Mouse (Mus musculus) heart, adult 2 months (tissue): Measurements from ENCODE around the gene Tenm3. TPM values are rescaled to one million over a fixed set of nuclear protein-coding genes. Genes with fewer than 3 reads are reported as not detected.

Source experiments
- DNase-seq, 2 experiments: peaks; one replicate each; pipeline ENCODE4 v3.0.0; 2021
- H3K27ac ChIP-seq: fragments of 200-600 bp; 2 replicates; pipeline ENCODE4 v1.8.1; 2022
- H3K27me3 ChIP-seq: fragments of 200-500 bp; 2 replicates; pipeline ENCODE4 v1.6.1; 2012; ENCODE audit warnings: mild to moderate bottlenecking, low read length, inconsistent platforms, mixed read lengths; ENCODE audit not compliant: control insufficient read depth, insufficient read depth
- H3K36me3 ChIP-seq: fragments of 200-500 bp; 2 replicates; pipeline ENCODE4 v1.6.1; 2012; ENCODE audit warnings: low read length, inconsistent platforms; ENCODE audit not compliant: control insufficient read depth, insufficient read depth
- H3K4me1 ChIP-seq: fragments of 200-500 bp; 2 replicates; pipeline ENCODE4 v1.6.1; 2011; ENCODE audit warnings: low read length; ENCODE audit not compliant: control insufficient read depth, insufficient read depth
- H3K4me3 ChIP-seq: fragments of 200-600 bp; 2 replicates; pipeline ENCODE4 v1.8.1; 2022
- H3K79me2 ChIP-seq: fragments of 200-500 bp; replicated peaks from 2 replicates; pipeline ENCODE4 v1.6.1; 2012; ENCODE audit warnings: mild to moderate bottlenecking, inconsistent platforms, low read length, moderate library complexity, mixed read lengths; ENCODE audit not compliant: control insufficient read depth, insufficient read depth
- H3K9ac ChIP-seq: fragments of 200-500 bp; 2 replicates; pipeline ENCODE4 v1.6.1; 2012; ENCODE audit warnings: low read depth, mild to moderate bottlenecking, control low read depth, inconsistent platforms, low read length, mixed read lengths
- CTCF ChIP-seq: fragments of 200-600 bp; IDR thresholded peaks from 2 replicates; pipeline ENCODE4 v1.8.1; 2022; ENCODE audit warnings: antibody characterized with exemption, mild to moderate bottlenecking, moderate library complexity
- EP300 ChIP-seq: fragments of 200-500 bp; IDR thresholded peaks from 2 replicates; pipeline ENCODE4 v1.6.1; 2011; ENCODE audit warnings: low read depth, low read length, control low read depth; ENCODE audit not compliant: insufficient read depth
- POLR2A ChIP-seq: fragments of 200-500 bp; IDR thresholded peaks from 2 replicates; pipeline ENCODE4 v1.6.1; 2011; ENCODE audit warnings: mild to moderate bottlenecking, low read depth, low read length, control low read depth; ENCODE audit not compliant: insufficient read depth
- WGBS: fragments of 180-500 bp; shearing (Covaris S2); methylation state at CpG from one replicate; pipeline ENCODE4 v1.1.7; 2018; 5-methylcytosine and 5-hydroxymethylcytosine counted together
- intact Hi-C: fragments of 180-260 bp; cut with DNase I; formaldehyde crosslinking; loops from one replicate; pipeline ENCODE4 v1.15.1; 2025
- polyA plus RNA-seq: library from polyadenylated mRNA; depleted of rRNA; stranded (reverse); fragments of >200 nt; gene quantifications from 2 replicates; pipeline ENCODE4 v1.2.3, GENCODE M21; 2012
- total RNA-seq, 2 experiments: library from RNA; stranded (reverse); gene quantifications; 2 replicates each; pipeline ENCODE4 v1.2.3; 2021

Tenm3 gene
- total and polyA plus RNA-seq, 3 experiments, result 2.0 to 3.8 (median 2.2) TPM

GRCm38 (mm10) chr8:48803070-48803469, 40.7 kb downstream of the Tenm3 start:
- WGBS, result 66% methylated on average over 8 of the region's 8 CpGs
- Histone ChIP-seq H3K36me3 (no peaks in the 10 kb centered on the region), H3K79me2 (no peaks in the 10 kb centered on the region), H3K4me1 (no peaks in the 10 kb centered on the region; the same call in 1 of the 2 replicates), H3K9ac (no peak overlapping the region), H3K27me3 (no peaks in the 10 kb centered on the region), H3K27ac (no peak overlapping the region), H3K4me3 (no peak overlapping the region)
- DNase-seq, result no peak
- TF ChIP-seq EP300 (no peak), POLR2A (no peak), CTCF (no peak)
- intact Hi-C loops, result no loop called here

- 84% methylated on average over 8 of the region's 8 CpGs for WGBS
- Histone ChIP-seq H3K27me3 (no peaks in the 10 kb centered on the region), H3K9ac (no peak overlapping the region), H3K4me1 (no peaks in the 10 kb centered on the region; the same call in 1 of the 2 replicates), H3K4me3 (no peak overlapping the region), H3K36me3 (no peaks in the 10 kb centered on the region), H3K27ac (no peak overlapping the region), H3K79me2 (no peaks in the 10 kb centered on the region)
- DNase-seq, result no peak
- intact Hi-C loops, result no loop called here
- no peak for TF ChIP-seq CTCF
- TF ChIP-seq POLR2A, result no peak
- TF ChIP-seq EP300, result no peak
Observed at GRCm38 (mm10) chr8:48802231-48802630, 41.5 kb downstream of the Tenm3 start.

GRCm38 (mm10) chr8:48797955-48798359, 45.8 kb downstream of the Tenm3 start:
- DNase-seq, result no peak
- intact Hi-C loops, result no loop called here
- H3K79me2 ChIP-seq, result no peaks in the 10 kb centered on the region
- TF ChIP-seq POLR2A (no peak), EP300 (no peak), CTCF (no peak)
- H3K4me3 ChIP-seq, result no peak overlapping the region
- no peaks in the 10 kb centered on the region for H3K27me3 ChIP-seq
- H3K9ac ChIP-seq, result no peak overlapping the region
- no peak overlapping the region for H3K27ac ChIP-seq
- no peaks in the 10 kb centered on the region; the same call in 1 of the 2 replicates for H3K4me1 ChIP-seq
- 73% methylated on average over 5 of the region's 5 CpGs for WGBS
- H3K36me3 ChIP-seq, result no peaks in the 10 kb centered on the region

- Histone ChIP-seq H3K79me2 (no peaks in the 10 kb centered on the region), H3K9ac (no peak overlapping the region), H3K4me3 (no peak overlapping the region), H3K27ac (no peak overlapping the region), H3K4me1 (no peaks in the 10 kb centered on the region), H3K27me3 (no peaks in the 10 kb centered on the region), H3K36me3 (no peaks in the 10 kb centered on the region)
- no peak for TF ChIP-seq EP300
- TF ChIP-seq CTCF, result no peak
- no peak for TF ChIP-seq POLR2A
- WGBS, result 87% methylated on average over 7 of the region's 7 CpGs
- no peak for DNase-seq
- intact Hi-C loops, result no loop called here
Observed at GRCm38 (mm10) chr8:48794285-48794684, 49.5 kb downstream of the Tenm3 start.

- H3K79me2 ChIP-seq, result no peaks in the 10 kb centered on the region
- no peaks in the 10 kb centered on the region for H3K36me3 ChIP-seq
- no peaks in the 10 kb centered on the region for H3K27me3 ChIP-seq
- no peak overlapping the region for H3K9ac ChIP-seq
- intact Hi-C loops, result no loop called here
- no peak overlapping the region for H3K27ac ChIP-seq
- WGBS, result 88% methylated on average over 8 of the region's 8 CpGs
- DNase-seq, result no peak
- TF ChIP-seq CTCF, result no peak
- no peak for TF ChIP-seq POLR2A
- TF ChIP-seq EP300, result no peak
- no peaks in the 10 kb centered on the region for H3K4me1 ChIP-seq
- H3K4me3 ChIP-seq, result no peak overlapping the region
Observed at GRCm38 (mm10) chr8:48793729-48794128, 50.0 kb downstream of the Tenm3 start.

- 73% methylated on average over 10 of the region's 10 CpGs for WGBS
- DNase-seq, result no peak
- TF ChIP-seq CTCF, result no peak
- TF ChIP-seq POLR2A, result no peak
- no peak for TF ChIP-seq EP300
- Histone ChIP-seq H3K27me3 (no peaks in the 10 kb centered on the region), H3K9ac (no peak overlapping the region), H3K27ac (no peak overlapping the region), H3K79me2 (no peaks in the 10 kb centered on the region), H3K36me3 (no peaks in the 10 kb centered on the region), H3K4me1 (no peaks in the 10 kb centered on the region), H3K4me3 (no peak overlapping the region)
- intact Hi-C loops, result no loop called here
Observed at GRCm38 (mm10) chr8:48792587-48793326, 51.0 kb downstream of the Tenm3 start.
